In the genomic region with DNA sequence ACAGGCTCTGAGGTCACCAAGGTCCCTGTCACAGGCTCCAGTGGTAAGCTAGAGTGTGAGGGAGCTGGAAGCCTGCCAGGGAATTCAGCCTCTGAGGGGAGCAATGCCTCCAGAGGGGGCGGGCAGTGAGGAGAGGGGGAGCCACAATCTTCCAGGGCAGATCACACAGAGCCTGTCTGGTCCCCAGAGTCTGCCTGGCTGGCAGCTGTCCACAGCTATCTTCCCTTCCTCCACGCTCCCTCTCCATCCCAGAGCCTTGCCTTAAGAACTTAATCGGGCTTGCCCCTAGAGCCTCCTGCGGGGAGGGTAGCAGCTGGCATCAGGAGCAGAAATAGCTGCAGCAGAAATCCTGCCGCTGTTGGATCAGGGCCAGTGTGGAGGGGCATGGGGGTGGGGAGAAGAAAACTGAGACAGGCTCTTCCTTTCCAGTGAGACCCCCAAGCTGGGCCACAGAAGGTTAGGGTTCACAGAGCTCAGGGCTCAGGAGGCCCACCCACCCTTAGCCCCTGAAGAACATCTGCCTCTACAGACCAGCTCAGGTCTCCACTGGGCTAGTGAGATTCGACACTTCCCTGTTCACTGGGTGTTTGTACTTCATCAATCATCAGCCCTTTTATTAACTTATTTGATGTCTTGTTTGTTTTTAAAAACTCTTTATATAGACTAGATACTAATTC, we compare ENCODE assay signal across 9 mouse cellular contexts. TPM values are rescaled to one million over a fixed set of nuclear protein-coding genes. Genes with fewer than 3 reads are reported as not detected.
DNase-seq lines count a peak whose midpoint lies in the region; ATAC-seq lines count a peak whose summit lies in the region.
"Had no signal": no experiment of that assay in that cellular context is flagged by ENCODE, and none has a peak within 500 bp of the region (broad histone marks: within the 10 kb centered on the region; RNA-seq: fewer than 3 reads in every experiment).

No protein-coding gene starts in this region.

- ATAC-seq in kidney, embryonic 14.5 days (ENCODE audit: low FRiP score, low TSS enrichment), result peak; percentile 59
- peak; percentile 72 for ATAC-seq in embryonic facial prominence, embryonic 13.5 days (ENCODE audit: insufficient number of reproducible peaks, insufficient read depth, low FRiP score, low TSS enrichment, low read depth)
- peak; percentile 78 for ATAC-seq in hindbrain, embryonic 14.5 days (ENCODE audit: low FRiP score)
- ATAC-seq in megakaryocyte-erythroid progenitor cell, adult 5-6 weeks (replicated peaks; ENCODE audit: low FRiP score, low TSS enrichment, poor library complexity, severe bottlenecking), result peak; percentile 42; the same call in 1 of the 2 replicates

- no peaks in the 10 kb centered on the region for H3K9me3 ChIP-seq in kidney, embryonic 14.5 days (ENCODE audit: control insufficient read depth, low read length)
- H3K9me3 ChIP-seq in embryonic facial prominence, embryonic 13.5 days, result no peaks in the 10 kb centered on the region
- no peaks in the 10 kb centered on the region for H3K9me3 ChIP-seq in hindbrain, embryonic 14.5 days (ENCODE audit: control insufficient read depth, low read length)
- H3K9me3 ChIP-seq: G1E had no signal

- WGBS in kidney, embryonic 14.5 days, result 19% methylated on average over 6 of the region's 6 CpGs
- 23% methylated on average over 6 of the region's 6 CpGs for WGBS in embryonic facial prominence, embryonic 13.5 days
- 18% methylated on average over 5 of the region's 6 CpGs for WGBS in hindbrain, embryonic 14.5 days

- 0 out of 2 replicates have a peak, but pooled peaks cover 2% of the 10 kb centered on the region for H3K27me3 ChIP-seq in kidney, embryonic 14.5 days (ENCODE audit: control insufficient read depth, insufficient read depth, low read length)
- peaks cover 8% of the 10 kb centered on the region; the same call in 1 of the 2 replicates for H3K27me3 ChIP-seq in embryonic facial prominence, embryonic 13.5 days
- H3K27me3 ChIP-seq in hindbrain, embryonic 14.5 days (ENCODE audit: control insufficient read depth, insufficient read depth, low read length), result no peaks in the 10 kb centered on the region

- H3K4me2 ChIP-seq in kidney, embryonic 14.5 days (replicated peaks; ENCODE audit: low read depth, low read length), result no peak overlapping the region
- 0 out of 2 replicates have a peak overlapping the region, but pooled peaks have one; percentile 22 for H3K4me2 ChIP-seq in embryonic facial prominence, embryonic 13.5 days
- no peak overlapping the region for H3K4me2 ChIP-seq in hindbrain, embryonic 14.5 days (replicated peaks)

- no peak for DNase-seq in kidney, adult 8-10 months
- peak; percentile 56 for DNase-seq in hindbrain, embryonic 14.5 days (ENCODE audit: low spot score)
- peak; percentile 43 for DNase-seq in testis, postnatal 14 days (ENCODE audit: low spot score)
- DNase-seq in spleen, postnatal 10 days (ENCODE audit: low spot score in 2 of 2), result no peak
- no peak for DNase-seq in thymus, postnatal 0 days (ENCODE audit: low spot score)

- no peak overlapping the region for H3K4me3 ChIP-seq in kidney, embryonic 14.5 days (ENCODE audit: low read length)
- H3K4me3 ChIP-seq in embryonic facial prominence, embryonic 13.5 days, result no peak overlapping the region
- no peak overlapping the region for H3K4me3 ChIP-seq in hindbrain, embryonic 14.5 days (replicated peaks; ENCODE audit: low read length)

- 0 out of 2 replicates have a peak, but pooled peaks cover 5% of the 10 kb centered on the region for H3K4me1 ChIP-seq in kidney, embryonic 14.5 days (ENCODE audit: control insufficient read depth, insufficient read depth, low read length)
- H3K4me1 ChIP-seq in embryonic facial prominence, embryonic 13.5 days, result peaks cover 42% of the 10 kb centered on the region
- H3K4me1 ChIP-seq in hindbrain, embryonic 14.5 days (replicated peaks; ENCODE audit: control insufficient read depth, insufficient read depth, low read length), result peaks cover 5% of the 10 kb centered on the region

- no peak overlapping the region for H3K27ac ChIP-seq in kidney, embryonic 14.5 days (ENCODE audit: low read depth, low read length)
- peak overlapping the region; percentile 73 for H3K27ac ChIP-seq in embryonic facial prominence, embryonic 13.5 days
- H3K27ac ChIP-seq in hindbrain, embryonic 14.5 days, result peak overlapping the region; percentile 53; the same call in 1 of the 2 replicates

- H3K9ac ChIP-seq in kidney, embryonic 14.5 days (ENCODE audit: low read depth, low read length), result no peak overlapping the region
- no peak overlapping the region for H3K9ac ChIP-seq in embryonic facial prominence, embryonic 13.5 days
- H3K9ac ChIP-seq in hindbrain, embryonic 14.5 days, result no peak overlapping the region

- H3K36me3 ChIP-seq in kidney, embryonic 14.5 days (ENCODE audit: control insufficient read depth, insufficient read depth, low read length), result no peaks in the 10 kb centered on the region
- H3K36me3 ChIP-seq in embryonic facial prominence, embryonic 13.5 days, result no peaks in the 10 kb centered on the region
- H3K36me3 ChIP-seq in hindbrain, embryonic 14.5 days (replicated peaks; ENCODE audit: control insufficient read depth, insufficient read depth), result no peaks in the 10 kb centered on the region
- H3K36me3 ChIP-seq: G1E had no signal

RNA-seq across cellular contexts. Expression of a gene that starts 4.4 kb away (rescaled TPM):
- 0.20 and 0.27 TPM in 2 replicates for polyA plus RNA-seq in kidney, embryonic 14.5 days (2014; fragmentation: Nextera tagmentation; extraction: Ambion mirVana)
- 1.7 and 3.8 TPM in 2 replicates for polyA plus RNA-seq in embryonic facial prominence, embryonic 13.5 days (2015; fragmentation: Nextera tagmentation; extraction: Ambion mirVana)
- polyA plus RNA-seq in hindbrain, embryonic 14.5 days (2014; fragmentation: Nextera tagmentation; extraction: Ambion mirVana), result 2.6 and 5.3 TPM in 2 replicates
- total RNA-seq in megakaryocyte-erythroid progenitor cell, adult 5-6 weeks (2014; fragmentation: Nextera tagmentation), result not detected in 2 replicates
- total RNA-seq in megakaryocyte-erythroid progenitor cell, adult 5-6 weeks (2017), result not detected in 2 replicates
- 2.3 and 3.7 TPM in 2 replicates for polyA plus RNA-seq in thymus, postnatal 0 days (2015; fragmentation: Nextera tagmentation; extraction: Ambion mirVana)
- total RNA-seq: G1E had no signal
- polyA plus RNA-seq: G1E had no signal

Comparison
In these comparisons a context has a peak if more than half of its experiments do, and no peak if none do; other contexts are left out.
1. DNase-seq: peak in hindbrain, embryonic 14.5 days (single experiment) and testis, postnatal 14 days (single experiment); none in kidney, adult 8-10 months (0 of 2), spleen, postnatal 10 days (0 of 2) and thymus, postnatal 0 days (single experiment).
2. Peak in every context shown above with its lines, with median percentiles within 50 percentile points of each other: ATAC-seq.